Mouse (Mus musculus): ENCODE results near the gene Adamts8. TPM values are rescaled to one million over a fixed set of nuclear protein-coding genes. Genes with fewer than 3 reads are reported as not detected.

Gene Adamts8
- polyA plus RNA-seq (2014; fragmentation: Nextera tagmentation; extraction: Ambion mirVana) = 0.72 and 0.95 TPM in 2 replicates

DNA sequence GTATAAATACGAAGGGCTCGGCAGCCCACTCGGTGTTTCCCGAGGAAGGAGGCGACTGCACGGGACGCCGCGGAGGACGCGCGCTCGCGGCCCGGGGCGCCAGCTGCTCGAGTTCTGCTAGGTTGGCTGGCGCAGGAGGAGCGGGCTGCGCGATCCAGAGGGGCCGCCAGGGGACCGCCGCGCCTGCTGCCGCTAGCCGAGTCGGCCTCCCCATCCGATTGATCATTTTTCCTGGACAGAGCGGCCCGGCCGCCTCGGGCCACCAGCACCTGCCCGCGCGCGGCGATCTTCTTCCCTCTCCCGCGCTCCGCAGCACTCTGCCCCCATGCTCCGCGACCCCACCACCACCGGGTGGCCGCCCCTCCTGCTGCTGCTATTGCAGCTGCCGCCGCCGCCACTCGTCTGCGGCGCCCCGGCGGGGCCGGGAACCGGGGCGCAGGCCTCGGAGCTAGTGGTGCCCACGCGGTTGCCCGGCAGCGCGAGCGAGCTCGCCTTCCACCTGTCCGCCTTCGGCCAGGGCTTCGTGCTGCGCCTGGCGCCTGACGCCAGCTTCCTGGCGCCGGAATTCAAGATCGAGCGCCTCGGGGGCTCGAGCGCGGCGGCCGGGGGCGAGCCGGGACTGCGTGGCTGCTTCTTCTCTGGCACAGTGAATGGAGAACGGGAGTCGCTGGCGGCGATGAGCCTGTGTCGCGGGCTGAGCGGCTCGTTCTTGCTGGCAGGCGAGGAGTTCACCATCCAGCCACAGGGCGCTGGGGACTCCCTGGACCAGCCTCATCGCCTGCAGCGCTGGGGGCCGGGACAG, at the start of gene Adamts8:
Gene Adamts8, plus strand, starts transcription at position 51 of the 802 bp plus-strand sequence.
- Histone ChIP-seq H3K4me2 (ENCODE audit: low read length) (peak within 1 kb of the TSS; percentile 99), H3K9me3 (replicated peaks; ENCODE audit: control insufficient read depth, low read length) (no peaks in the 10 kb centered on the region), H3K4me3 (ENCODE audit: low read depth, low read length) (peak within 1 kb of the TSS; percentile 64), H3K9ac (ENCODE audit: low read length) (peak within 1 kb of the TSS; percentile 73), H3K27ac (ENCODE audit: low read depth, low read length) (no peak within 1 kb of the TSS), H3K36me3 (ENCODE audit: control insufficient read depth, insufficient read depth, low read length) (no peaks in the 10 kb centered on the region), H3K4me1 (ENCODE audit: control insufficient read depth, insufficient read depth, low read length) (0 out of 2 replicates have a peak, but pooled peaks cover 3% of the 10 kb centered on the region), H3K27me3 (replicated peaks; ENCODE audit: control insufficient read depth, insufficient read depth, low read length) (peaks cover 34% of the 10 kb centered on the region)
- peak; percentile 87 for ATAC-seq
- peak; percentile 80 for DNase-seq (ENCODE audit: low spot score)
- WGBS = under 1% methylated on average over 85 of the region's 96 CpGs

DNA sequence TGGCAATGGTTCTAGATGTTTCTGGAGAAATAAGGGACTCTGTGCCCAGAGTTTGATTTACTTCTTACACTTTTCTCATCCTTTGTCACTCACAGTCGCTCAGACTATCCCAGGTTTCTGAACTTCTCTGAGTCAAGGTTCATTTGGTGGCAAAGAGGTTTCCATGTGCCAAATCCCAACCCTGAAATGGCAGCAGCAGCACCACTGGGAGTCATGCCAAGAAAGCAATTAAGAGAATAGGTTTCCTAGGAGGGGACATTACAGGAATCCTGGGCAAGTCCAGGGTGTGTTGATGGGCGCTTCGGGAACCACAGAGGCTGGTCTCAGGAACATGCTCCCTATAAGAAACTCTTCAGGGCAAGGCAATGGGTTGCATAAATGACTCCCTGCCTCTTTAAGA, 46.7 kb upstream of the Adamts8 start:
- DNase-seq (ENCODE audit: low spot score) (peak; percentile 30), ATAC-seq (no peak)
- Histone ChIP-seq H3K27ac (ENCODE audit: low read depth, low read length) (no peak overlapping the region), H3K9ac (ENCODE audit: low read length) (no peak overlapping the region), H3K4me2 (ENCODE audit: low read length) (no peak overlapping the region), H3K27me3 (replicated peaks; ENCODE audit: control insufficient read depth, insufficient read depth, low read length) (no peaks in the 10 kb centered on the region), H3K4me1 (ENCODE audit: control insufficient read depth, insufficient read depth, low read length) (no peaks in the 10 kb centered on the region), H3K36me3 (ENCODE audit: control insufficient read depth, insufficient read depth, low read length) (no peaks in the 10 kb centered on the region), H3K9me3 (replicated peaks; ENCODE audit: control insufficient read depth, low read length) (no peaks in the 10 kb centered on the region), H3K4me3 (ENCODE audit: low read depth, low read length) (no peak overlapping the region)
- 62% methylated on average over 3 of the region's 3 CpGs for WGBS

DNA sequence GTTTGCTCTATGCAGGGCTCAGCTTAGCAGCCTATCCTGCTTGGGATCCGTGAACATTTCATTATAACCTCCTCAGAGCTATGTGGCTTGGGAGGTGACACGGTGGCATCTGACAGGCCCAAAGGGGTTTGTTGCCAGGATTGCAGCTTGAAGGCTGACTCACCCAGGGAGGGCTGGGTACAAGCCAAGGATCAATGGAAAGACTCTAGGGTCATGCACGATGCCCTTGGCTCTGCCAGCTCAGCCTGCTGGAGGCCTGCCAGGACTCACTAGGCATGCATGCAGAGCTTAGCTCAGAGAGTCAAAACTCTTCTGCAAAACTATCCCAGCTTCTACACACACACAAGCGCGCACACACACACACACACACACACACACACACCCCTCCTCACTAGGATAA, 45.6 kb upstream of the Adamts8 start:
- Histone ChIP-seq H3K36me3 (ENCODE audit: control insufficient read depth, insufficient read depth, low read length) (no peaks in the 10 kb centered on the region), H3K4me2 (ENCODE audit: low read length) (no peak overlapping the region), H3K4me3 (ENCODE audit: low read depth, low read length) (no peak overlapping the region), H3K9ac (ENCODE audit: low read length) (no peak overlapping the region), H3K4me1 (ENCODE audit: control insufficient read depth, insufficient read depth, low read length) (no peaks in the 10 kb centered on the region), H3K9me3 (replicated peaks; ENCODE audit: control insufficient read depth, low read length) (no peaks in the 10 kb centered on the region), H3K27me3 (replicated peaks; ENCODE audit: control insufficient read depth, insufficient read depth, low read length) (no peaks in the 10 kb centered on the region), H3K27ac (ENCODE audit: low read depth, low read length) (no peak overlapping the region)
- DNase-seq (ENCODE audit: low spot score) (peak; percentile 65), ATAC-seq (no peak)
- 60% methylated on average over 5 of the region's 5 CpGs for WGBS

DNA sequence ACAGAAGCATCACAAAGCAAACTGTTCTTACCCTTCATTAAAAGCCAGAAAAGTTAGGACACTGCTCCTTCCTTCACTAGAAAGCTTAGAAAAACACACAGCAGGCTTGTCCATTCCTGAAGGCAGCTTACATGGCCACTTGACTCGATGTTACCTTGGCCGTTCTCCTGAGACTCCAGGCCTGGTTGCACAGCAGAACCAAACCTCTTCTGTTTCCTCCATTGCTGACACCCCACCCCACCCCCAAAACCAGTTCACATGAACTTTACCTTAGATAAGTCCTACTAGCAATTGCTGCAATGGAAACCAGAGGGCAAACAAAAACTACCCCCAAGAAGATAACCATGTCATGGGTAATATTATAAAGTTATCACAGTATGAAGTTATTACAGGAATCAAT, 45.2 kb upstream of the Adamts8 start:
- ATAC-seq (no peak), DNase-seq (ENCODE audit: low spot score) (no peak)
- Histone ChIP-seq H3K9ac (ENCODE audit: low read length) (no peak overlapping the region), H3K27ac (ENCODE audit: low read depth, low read length) (no peak overlapping the region), H3K4me2 (ENCODE audit: low read length) (no peak overlapping the region), H3K4me3 (ENCODE audit: low read depth, low read length) (no peak overlapping the region), H3K4me1 (ENCODE audit: control insufficient read depth, insufficient read depth, low read length) (no peaks in the 10 kb centered on the region), H3K9me3 (replicated peaks; ENCODE audit: control insufficient read depth, low read length) (no peaks in the 10 kb centered on the region), H3K27me3 (replicated peaks; ENCODE audit: control insufficient read depth, insufficient read depth, low read length) (no peaks in the 10 kb centered on the region), H3K36me3 (ENCODE audit: control insufficient read depth, insufficient read depth, low read length) (no peaks in the 10 kb centered on the region)
- 98% methylated on average over 2 of the region's 2 CpGs for WGBS

DNA sequence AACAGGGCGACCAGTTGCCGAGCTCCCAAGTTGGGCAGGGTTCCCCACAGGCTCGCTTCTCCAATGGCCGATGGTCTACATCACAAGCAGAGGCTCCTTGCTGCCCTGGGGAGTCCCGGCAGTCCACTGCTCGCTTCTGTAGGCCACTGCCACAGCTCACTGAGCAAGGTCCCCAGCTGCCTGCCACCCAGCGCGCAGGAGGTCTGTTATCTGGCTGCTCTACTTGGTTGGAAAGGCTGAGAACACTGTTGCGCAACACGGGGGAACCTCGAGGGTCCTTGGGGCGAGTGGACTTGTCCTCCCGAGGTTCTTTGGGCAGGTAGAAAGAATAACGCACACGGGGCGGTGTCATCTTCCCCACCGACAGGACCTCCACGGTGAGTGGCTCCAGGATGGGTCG, 40.2 kb upstream of the Adamts8 start:
- no peak for ATAC-seq
- 97% methylated on average over 19 of the region's 19 CpGs for WGBS

DNA sequence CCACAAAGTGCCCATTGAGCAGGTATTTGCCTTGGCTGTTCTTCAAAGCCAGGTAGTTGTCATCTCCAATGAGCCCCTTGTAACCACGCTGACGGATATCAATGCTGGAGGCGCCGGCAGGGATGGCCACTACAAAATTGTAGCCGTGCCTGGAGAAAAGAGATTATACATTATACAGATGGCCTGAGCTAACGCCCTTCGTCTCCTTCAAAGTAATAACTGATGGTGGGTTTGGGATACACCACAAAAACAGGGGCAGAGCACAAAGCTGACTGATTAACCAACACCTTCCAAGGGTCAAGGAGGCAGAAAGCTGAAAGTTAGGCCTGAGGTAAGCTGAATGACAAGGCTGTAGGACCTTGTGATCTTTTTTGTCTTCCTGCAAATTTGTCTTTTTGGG, 39.7 kb upstream of the Adamts8 start:
- Histone ChIP-seq H3K36me3 (ENCODE audit: control insufficient read depth, insufficient read depth, low read length) (no peaks in the 10 kb centered on the region), H3K4me3 (ENCODE audit: low read depth, low read length) (no peak overlapping the region), H3K4me1 (ENCODE audit: control insufficient read depth, insufficient read depth, low read length) (no peaks in the 10 kb centered on the region), H3K27ac (ENCODE audit: low read depth, low read length) (no peak overlapping the region), H3K9ac (ENCODE audit: low read length) (no peak overlapping the region), H3K9me3 (replicated peaks; ENCODE audit: control insufficient read depth, low read length) (no peaks in the 10 kb centered on the region), H3K4me2 (ENCODE audit: low read length) (no peak overlapping the region), H3K27me3 (replicated peaks; ENCODE audit: control insufficient read depth, insufficient read depth, low read length) (no peaks in the 10 kb centered on the region)
- no peak for ATAC-seq
- DNase-seq (ENCODE audit: low spot score) = no peak
- WGBS = 98% methylated on average over 7 of the region's 7 CpGs

More for the DNA sequence above, 40.2 kb upstream of the Adamts8 start:
- Histone ChIP-seq H3K27ac (ENCODE audit: low read depth, low read length) (no peak overlapping the region), H3K4me1 (ENCODE audit: control insufficient read depth, insufficient read depth, low read length) (no peaks in the 10 kb centered on the region), H3K36me3 (ENCODE audit: control insufficient read depth, insufficient read depth, low read length) (no peaks in the 10 kb centered on the region), H3K9me3 (replicated peaks; ENCODE audit: control insufficient read depth, low read length) (no peaks in the 10 kb centered on the region), H3K4me3 (ENCODE audit: low read depth, low read length) (no peak overlapping the region), H3K9ac (ENCODE audit: low read length) (no peak overlapping the region), H3K27me3 (replicated peaks; ENCODE audit: control insufficient read depth, insufficient read depth, low read length) (no peaks in the 10 kb centered on the region), H3K4me2 (ENCODE audit: low read length) (no peak overlapping the region)
- DNase-seq (ENCODE audit: low spot score) = no peak

DNA sequence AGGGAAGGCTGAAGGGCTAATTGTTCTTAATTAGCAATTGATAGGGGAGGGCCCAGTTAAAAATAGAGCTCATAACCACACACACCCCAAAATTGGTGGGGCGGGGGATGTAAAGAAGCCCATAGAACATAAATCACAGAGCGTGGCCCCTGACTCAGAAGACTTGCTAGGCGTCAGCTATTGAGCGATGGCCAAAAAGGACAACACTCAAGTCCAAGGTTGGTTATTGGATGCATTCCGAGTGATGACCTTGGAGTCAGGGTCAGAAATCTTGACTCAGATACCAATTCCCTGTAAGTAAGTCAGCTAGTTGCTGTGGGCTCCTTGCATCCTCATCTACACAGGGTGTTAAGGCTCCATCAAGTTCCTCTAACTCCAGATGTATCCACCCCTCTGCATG, 39.1 kb upstream of the Adamts8 start:
- WGBS = 95% methylated on average over 5 of the region's 5 CpGs
- no peak for DNase-seq (ENCODE audit: low spot score)
- H3K27me3 ChIP-seq (replicated peaks; ENCODE audit: control insufficient read depth, insufficient read depth, low read length) = no peaks in the 10 kb centered on the region
- no peak for ATAC-seq
- H3K9me3 ChIP-seq (replicated peaks; ENCODE audit: control insufficient read depth, low read length) = no peaks in the 10 kb centered on the region
- H3K36me3 ChIP-seq (ENCODE audit: control insufficient read depth, insufficient read depth, low read length) = no peaks in the 10 kb centered on the region
- no peak overlapping the region for H3K27ac ChIP-seq (ENCODE audit: low read depth, low read length)
- H3K4me2 ChIP-seq (ENCODE audit: low read length) = no peak overlapping the region
- no peaks in the 10 kb centered on the region for H3K4me1 ChIP-seq (ENCODE audit: control insufficient read depth, insufficient read depth, low read length)
- no peak overlapping the region for H3K9ac ChIP-seq (ENCODE audit: low read length)
- H3K4me3 ChIP-seq (ENCODE audit: low read depth, low read length) = no peak overlapping the region

DNA sequence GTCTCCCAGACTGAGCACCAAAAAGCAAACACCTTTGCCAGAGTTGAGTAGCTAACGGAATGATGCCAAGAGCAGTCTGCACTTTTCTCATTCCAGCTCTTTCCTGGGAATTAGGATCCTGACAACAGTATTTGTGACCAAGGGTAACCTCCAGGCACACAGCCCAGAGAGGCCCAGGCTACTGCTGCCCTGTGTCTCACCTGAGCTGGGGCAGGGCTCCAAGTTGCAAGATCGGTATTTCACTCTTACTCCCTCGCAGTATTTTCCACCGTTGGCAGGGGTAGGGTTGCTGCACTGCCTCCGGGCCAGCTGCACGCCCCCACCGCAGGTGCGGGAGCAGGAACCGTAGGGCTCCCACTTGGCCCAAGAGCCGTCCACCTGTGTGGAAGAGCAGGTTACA, 36.5 kb upstream of the Adamts8 start:
- no peak overlapping the region for H3K4me3 ChIP-seq (ENCODE audit: low read depth, low read length)
- H3K4me2 ChIP-seq (ENCODE audit: low read length) = no peak overlapping the region
- ATAC-seq (no peak), DNase-seq (ENCODE audit: low spot score) (no peak)
- no peak overlapping the region for H3K9ac ChIP-seq (ENCODE audit: low read length)
- H3K9me3 ChIP-seq (replicated peaks; ENCODE audit: control insufficient read depth, low read length) = no peaks in the 10 kb centered on the region
- no peak overlapping the region for H3K27ac ChIP-seq (ENCODE audit: low read depth, low read length)
- 90% methylated on average over 10 of the region's 10 CpGs for WGBS
- H3K27me3 ChIP-seq (replicated peaks; ENCODE audit: control insufficient read depth, insufficient read depth, low read length) = no peaks in the 10 kb centered on the region
- no peaks in the 10 kb centered on the region for H3K36me3 ChIP-seq (ENCODE audit: control insufficient read depth, insufficient read depth, low read length)
- no peaks in the 10 kb centered on the region for H3K4me1 ChIP-seq (ENCODE audit: control insufficient read depth, insufficient read depth, low read length)

DNA sequence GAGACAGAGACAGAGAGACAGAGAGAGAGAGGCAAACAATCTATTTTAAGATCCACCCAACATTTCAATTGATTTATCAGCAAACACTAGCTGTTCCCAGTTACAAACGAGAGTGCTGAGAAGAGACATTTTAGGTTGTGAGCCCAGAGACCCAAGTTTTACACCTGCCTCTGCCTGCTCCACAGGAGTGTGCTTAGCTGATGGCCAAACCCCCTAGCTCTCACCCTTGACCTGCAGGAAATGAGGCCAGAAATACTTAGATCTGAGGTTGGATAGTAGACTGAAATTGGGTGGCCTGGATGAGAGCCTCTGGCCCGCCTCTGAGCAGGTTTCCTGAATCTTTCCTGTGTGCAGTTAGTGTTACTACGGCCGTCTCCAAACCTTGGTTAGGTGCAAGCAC, 35.9 kb upstream of the Adamts8 start:
- ATAC-seq = no peak
- DNase-seq (ENCODE audit: low spot score) = no peak

More for the DNA sequence above, 35.9 kb upstream of the Adamts8 start:
- Histone ChIP-seq H3K4me1 (ENCODE audit: control insufficient read depth, insufficient read depth, low read length) (no peaks in the 10 kb centered on the region), H3K36me3 (ENCODE audit: control insufficient read depth, insufficient read depth, low read length) (no peaks in the 10 kb centered on the region), H3K27ac (ENCODE audit: low read depth, low read length) (no peak overlapping the region), H3K4me3 (ENCODE audit: low read depth, low read length) (no peak overlapping the region), H3K9ac (ENCODE audit: low read length) (no peak overlapping the region), H3K27me3 (replicated peaks; ENCODE audit: control insufficient read depth, insufficient read depth, low read length) (no peaks in the 10 kb centered on the region), H3K4me2 (ENCODE audit: low read length) (no peak overlapping the region), H3K9me3 (replicated peaks; ENCODE audit: control insufficient read depth, low read length) (no peaks in the 10 kb centered on the region)
- WGBS = 91% methylated on average over 4 of the region's 4 CpGs
